Mouse (Mus musculus): ENCODE measurements around the gene Grk2. TPM values are rescaled to one million over a fixed set of nuclear protein-coding genes. Genes with fewer than 3 reads are reported as not detected.

Gene Grk2
- polyA plus RNA-seq, 1 experiment from 2014 or later: 13.9 TPM

DNA sequence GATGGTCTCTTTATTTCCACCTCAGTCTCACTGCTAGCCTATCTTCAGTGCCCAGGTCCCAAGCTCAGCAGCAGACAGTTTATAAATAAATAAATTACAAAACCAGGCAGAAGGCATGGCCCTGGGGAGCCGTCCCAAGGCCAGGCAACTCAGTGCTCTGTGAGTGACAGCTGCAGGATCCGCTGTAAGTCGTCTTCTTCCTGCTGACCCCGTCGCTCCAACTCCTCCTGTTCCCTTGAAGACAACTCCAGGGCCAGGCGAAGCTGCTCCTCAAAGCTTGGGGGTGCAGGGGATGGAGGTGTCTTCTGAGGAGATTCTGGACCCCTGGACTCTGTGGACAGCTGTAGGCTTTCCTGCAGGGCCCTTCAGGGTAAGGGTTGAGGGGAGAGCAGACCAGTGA is 35.8 kb downstream of the Grk2 start:
- WGBS: 50% methylated on average over 6 of the region's 6 CpGs
- TF ChIP-seq EP300 (IDR thresholded peaks at IDR 0.05) (no peak), CTCF (IDR thresholded peaks at IDR 0.05) (no peak)

DNA sequence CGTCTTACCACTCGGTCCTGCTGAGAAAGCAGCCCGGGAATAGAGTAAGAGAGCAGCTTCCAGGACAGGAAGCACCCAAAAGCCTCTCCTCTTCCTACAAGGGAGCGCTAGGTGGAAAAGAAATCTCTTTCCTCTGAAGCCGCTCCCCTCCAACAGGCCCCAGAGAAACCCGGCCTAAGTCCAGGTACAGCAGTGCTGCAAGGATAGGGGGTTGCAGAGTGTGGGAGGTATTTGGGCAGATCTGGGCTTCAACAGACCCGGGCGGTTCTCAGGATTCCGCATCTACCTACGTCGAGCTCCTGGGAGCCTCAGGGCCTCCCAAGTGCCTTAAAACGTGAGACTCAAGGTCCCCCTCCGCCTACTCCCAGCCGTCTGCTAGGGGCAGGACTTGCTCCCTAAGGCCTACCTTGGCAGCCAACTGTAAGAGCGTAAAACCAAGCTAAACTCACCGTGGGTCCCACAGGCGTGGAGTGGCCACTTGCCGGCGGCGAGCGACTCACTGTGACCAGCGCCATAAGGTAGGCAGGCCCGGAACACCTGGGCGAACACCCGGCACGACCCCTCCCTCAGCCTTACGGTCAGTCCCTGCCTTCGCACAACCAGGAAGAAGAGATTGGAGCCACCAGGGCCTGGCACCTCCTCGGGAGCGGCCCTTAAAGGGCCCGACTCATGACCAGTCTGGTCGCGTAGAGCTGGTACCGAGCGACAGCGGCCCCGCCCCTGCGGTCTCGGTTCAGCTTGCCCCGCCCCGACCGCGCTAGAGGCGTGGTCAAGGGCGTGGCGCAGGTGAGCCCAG is 37.3 kb downstream of the Grk2 start, which contains the start of gene Ssh3:
Ssh3 (minus strand) TSS at position 615 of the 796 bp plus-strand sequence.
- peak; percentile 92 for DNase-seq (ENCODE audit: low spot score)
- peak within 1 kb of the TSS; percentile 62 for H3K4me2 ChIP-seq (replicated peaks; ENCODE audit: low read depth, low read length)
- H3K4me1 ChIP-seq (ENCODE audit: insufficient read depth, low read depth, low read length): 0 out of 2 replicates have a peak, but pooled peaks cover 4% of the 10 kb centered on the region
- no peaks in the 10 kb centered on the region for H3K27me3 ChIP-seq (replicated peaks; ENCODE audit: insufficient read depth, low read length)
- ATAC-seq: peak; percentile 97
- peak within 1 kb of the TSS; percentile 58 for H3K9ac ChIP-seq (replicated peaks; ENCODE audit: low read depth)
- peak within 1 kb of the TSS; percentile 45 for H3K4me3 ChIP-seq (ENCODE audit: low read depth, low read length)
- TF ChIP-seq CTCF (IDR thresholded peaks at IDR 0.05) (no peak), EP300 (IDR thresholded peaks at IDR 0.05) (no peak)
- H3K9me3 ChIP-seq (ENCODE audit: low read length): no peaks in the 10 kb centered on the region
- peak within 1 kb of the TSS; percentile 71 for H3K27ac ChIP-seq (ENCODE audit: low read length)
- WGBS: 8% methylated on average over 46 of the region's 46 CpGs
- no peaks in the 10 kb centered on the region for H3K36me3 ChIP-seq (ENCODE audit: insufficient read depth, low read length)

More for the DNA sequence above, 35.8 kb downstream of the Grk2 start:
- H3K27me3 ChIP-seq (replicated peaks; ENCODE audit: insufficient read depth, low read length): no peaks in the 10 kb centered on the region
- DNase-seq (ENCODE audit: low spot score): no peak
- no peaks in the 10 kb centered on the region for H3K9me3 ChIP-seq (ENCODE audit: low read length)
- H3K36me3 ChIP-seq (ENCODE audit: insufficient read depth, low read length): no peaks in the 10 kb centered on the region
- no peak overlapping the region for H3K4me3 ChIP-seq (ENCODE audit: low read depth, low read length)
- no peak overlapping the region for H3K9ac ChIP-seq (replicated peaks; ENCODE audit: low read depth)
- no peak overlapping the region for H3K4me2 ChIP-seq (replicated peaks; ENCODE audit: low read depth, low read length)
- no peak overlapping the region for H3K27ac ChIP-seq (ENCODE audit: low read length)
- no peak for ATAC-seq
- 0 out of 2 replicates have a peak, but pooled peaks cover 4% of the 10 kb centered on the region for H3K4me1 ChIP-seq (ENCODE audit: insufficient read depth, low read depth, low read length)

DNA sequence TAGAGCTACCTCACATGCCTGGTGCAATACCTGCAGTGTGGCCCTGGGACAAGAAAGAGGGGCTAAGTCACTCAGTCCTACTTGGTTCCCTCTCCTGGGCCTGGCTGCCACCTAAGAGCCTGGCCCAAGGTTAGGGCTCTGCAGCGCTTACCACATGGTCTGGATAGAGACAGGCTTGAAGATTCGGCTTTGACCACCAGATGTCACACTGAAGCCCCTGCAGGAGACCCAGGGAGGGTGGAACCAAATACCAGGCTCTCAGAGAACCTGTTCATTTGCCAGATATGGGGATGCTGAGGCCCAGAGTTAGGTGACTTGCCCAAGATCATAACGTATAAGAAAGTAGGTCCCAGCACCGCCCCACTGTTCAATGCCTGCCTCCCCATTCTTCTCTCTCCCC is 40.1 kb downstream of the Grk2 start:
- H3K4me3 ChIP-seq (ENCODE audit: low read depth, low read length): no peak overlapping the region
- H3K27me3 ChIP-seq (replicated peaks; ENCODE audit: insufficient read depth, low read length): no peaks in the 10 kb centered on the region
- TF ChIP-seq CTCF (IDR thresholded peaks at IDR 0.05) (0 out of 2 replicates have a peak, but pooled peaks have one; percentile 14), EP300 (IDR thresholded peaks at IDR 0.05) (no peak)
- H3K36me3 ChIP-seq (ENCODE audit: insufficient read depth, low read length): no peaks in the 10 kb centered on the region
- ATAC-seq (no peak), DNase-seq (ENCODE audit: low spot score) (no peak)
- no peak overlapping the region for H3K4me2 ChIP-seq (replicated peaks; ENCODE audit: low read depth, low read length)
- no peak overlapping the region for H3K9ac ChIP-seq (replicated peaks; ENCODE audit: low read depth)
- no peaks in the 10 kb centered on the region for H3K9me3 ChIP-seq (ENCODE audit: low read length)
- no peak overlapping the region for H3K27ac ChIP-seq (ENCODE audit: low read length)
- 64% methylated on average over 4 of the region's 4 CpGs for WGBS
- 0 out of 2 replicates have a peak, but pooled peaks cover 4% of the 10 kb centered on the region for H3K4me1 ChIP-seq (ENCODE audit: insufficient read depth, low read depth, low read length)

DNA sequence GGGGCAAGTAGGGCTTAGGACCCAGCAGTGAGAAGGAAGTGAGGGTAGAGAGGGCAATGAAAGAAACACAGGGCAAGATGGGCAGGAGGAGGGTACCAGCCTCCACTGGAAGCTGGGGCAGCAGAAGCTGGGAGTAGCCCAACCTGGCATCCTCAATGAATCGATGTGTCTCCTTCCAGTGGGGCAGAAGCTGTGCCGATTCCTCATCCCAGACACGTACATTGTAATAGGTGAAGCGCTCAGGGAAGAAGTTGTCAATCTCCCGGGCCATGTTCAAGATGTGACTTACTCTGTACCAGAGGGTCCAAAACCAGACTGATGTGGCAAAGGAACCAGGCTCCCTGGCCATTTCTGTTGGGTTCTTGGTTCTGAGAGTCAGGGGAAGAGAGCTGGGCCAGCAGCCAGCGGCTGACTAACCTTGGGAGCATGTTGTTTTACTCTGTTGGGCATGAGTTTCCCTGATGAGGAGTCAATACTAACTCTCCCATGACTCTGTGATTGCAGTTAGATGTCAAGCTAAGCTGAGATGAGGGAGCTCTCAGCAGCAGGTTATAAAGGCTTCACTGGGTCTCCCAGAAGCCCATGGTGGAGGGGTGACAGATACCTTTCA is 41.7 kb downstream of the Grk2 start:
- no peak overlapping the region for H3K27ac ChIP-seq (ENCODE audit: low read length)

DNA sequence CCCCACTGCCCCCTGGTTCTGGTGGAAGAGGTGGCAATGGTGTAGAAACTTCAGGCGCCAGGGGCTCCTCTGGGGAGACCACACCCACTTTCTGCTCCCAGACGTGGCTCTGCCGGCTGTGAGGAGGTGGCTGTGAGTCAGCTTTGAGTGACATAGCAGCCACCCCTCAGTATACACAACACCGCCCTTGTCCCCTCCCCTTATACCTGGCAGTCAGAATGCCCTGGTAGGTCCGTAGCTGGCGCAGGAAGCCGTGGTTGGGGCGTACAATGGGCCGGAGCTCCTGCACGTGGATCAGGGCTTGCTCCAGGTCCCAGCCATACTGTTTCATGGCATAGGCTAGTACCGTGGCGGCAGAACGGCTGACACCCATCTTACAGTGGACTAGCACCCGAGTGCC is 42.3 kb downstream of the Grk2 start:
- no peak overlapping the region for H3K4me3 ChIP-seq (ENCODE audit: low read depth, low read length)
- TF ChIP-seq CTCF (IDR thresholded peaks at IDR 0.05) (no peak), EP300 (IDR thresholded peaks at IDR 0.05) (no peak)
- H3K36me3 ChIP-seq (ENCODE audit: insufficient read depth, low read length): no peaks in the 10 kb centered on the region
- no peak overlapping the region for H3K4me2 ChIP-seq (replicated peaks; ENCODE audit: low read depth, low read length)
- H3K27me3 ChIP-seq (replicated peaks; ENCODE audit: insufficient read depth, low read length): no peaks in the 10 kb centered on the region
- WGBS: 42% methylated on average over 14 of the region's 14 CpGs
- no peak overlapping the region for H3K9ac ChIP-seq (replicated peaks; ENCODE audit: low read depth)
- ATAC-seq (peak; percentile 55), DNase-seq (ENCODE audit: low spot score) (peak; percentile 48)
- H3K27ac ChIP-seq (ENCODE audit: low read length): no peak overlapping the region
- H3K4me1 ChIP-seq (ENCODE audit: insufficient read depth, low read depth, low read length): no peaks in the 10 kb centered on the region
- H3K9me3 ChIP-seq (ENCODE audit: low read length): no peaks in the 10 kb centered on the region

More for the DNA sequence above, 41.7 kb downstream of the Grk2 start:
- H3K4me1 ChIP-seq (ENCODE audit: insufficient read depth, low read depth, low read length): 0 out of 2 replicates have a peak, but pooled peaks cover 2% of the 10 kb centered on the region
- no peak overlapping the region for H3K4me2 ChIP-seq (replicated peaks; ENCODE audit: low read depth, low read length)
- no peaks in the 10 kb centered on the region for H3K9me3 ChIP-seq (ENCODE audit: low read length)
- ATAC-seq (no peak), DNase-seq (ENCODE audit: low spot score) (no peak)
- H3K4me3 ChIP-seq (ENCODE audit: low read depth, low read length): no peak overlapping the region
- H3K27me3 ChIP-seq (replicated peaks; ENCODE audit: insufficient read depth, low read length): no peaks in the 10 kb centered on the region
- H3K36me3 ChIP-seq (ENCODE audit: insufficient read depth, low read length): no peaks in the 10 kb centered on the region
- TF ChIP-seq CTCF (IDR thresholded peaks at IDR 0.05) (no peak), EP300 (IDR thresholded peaks at IDR 0.05) (no peak)
- H3K9ac ChIP-seq (replicated peaks; ENCODE audit: low read depth): no peak overlapping the region
- 89% methylated on average over 6 of the region's 6 CpGs for WGBS

DNA sequence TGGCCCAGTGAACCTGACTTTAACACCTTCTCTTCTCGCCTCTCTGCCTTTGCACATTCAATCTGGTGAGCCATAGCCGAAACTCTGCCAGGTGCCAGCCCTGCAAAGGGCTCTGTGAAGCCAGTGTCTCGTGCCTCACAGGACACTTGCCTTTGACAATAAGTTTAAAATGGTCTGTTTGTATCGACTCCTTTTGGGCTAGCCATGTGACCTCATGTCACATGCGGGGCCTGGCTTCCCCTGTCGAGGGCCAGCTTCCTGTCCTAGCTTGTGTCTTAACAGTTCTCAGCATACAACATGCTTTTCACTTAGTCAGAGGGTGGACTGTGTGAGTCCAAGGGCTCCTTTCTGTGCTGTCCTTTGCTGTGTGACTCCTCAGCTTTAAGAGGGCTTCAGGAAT is 43.3 kb downstream of the Grk2 start:
- H3K9me3 ChIP-seq (ENCODE audit: low read length): no peaks in the 10 kb centered on the region
- peaks cover 5% of the 10 kb centered on the region; the same call in 1 of the 2 replicates for H3K4me1 ChIP-seq (ENCODE audit: insufficient read depth, low read depth, low read length)
- TF ChIP-seq EP300 (IDR thresholded peaks at IDR 0.05): no peak
- TF ChIP-seq CTCF (IDR thresholded peaks at IDR 0.05): no peak
- no peaks in the 10 kb centered on the region for H3K36me3 ChIP-seq (ENCODE audit: insufficient read depth, low read length)
- H3K9ac ChIP-seq (replicated peaks; ENCODE audit: low read depth): no peak overlapping the region
- no peak overlapping the region for H3K4me2 ChIP-seq (replicated peaks; ENCODE audit: low read depth, low read length)
- ATAC-seq (no peak), DNase-seq (ENCODE audit: low spot score) (no peak)
- H3K27ac ChIP-seq (ENCODE audit: low read length): no peak overlapping the region
- no peak overlapping the region for H3K4me3 ChIP-seq (ENCODE audit: low read depth, low read length)
- no peaks in the 10 kb centered on the region for H3K27me3 ChIP-seq (replicated peaks; ENCODE audit: insufficient read depth, low read length)
- WGBS: 56% methylated on average over 6 of the region's 6 CpGs
